Mouse (Mus musculus): ENCODE data around the gene Cers3. TPM values are rescaled to one million over a fixed set of nuclear protein-coding genes. Genes with fewer than 3 reads are reported as not detected.

Cers3 gene
- polyA plus RNA-seq, 1 experiment from 2014 or later, result 0.16 TPM

GRCm38 (mm10) chr7:66840008-66840719 is 96.9 kb downstream of the Cers3 start:
- WGBS, result under 1% methylated on average over 59 of the region's 76 CpGs
- peak overlapping the region; percentile 59 for H3K4me3 ChIP-seq (ENCODE audit: low read depth, low read length)
- peak; percentile 64 for TF ChIP-seq CTCF (IDR thresholded peaks at IDR 0.05; ENCODE audit: low read depth)
- H3K27ac ChIP-seq (ENCODE audit: low read depth, low read length), result 0 out of 2 replicates have a peak overlapping the region, but pooled peaks have one; percentile 4
- peak overlapping the region; percentile 48 for H3K9ac ChIP-seq (ENCODE audit: low read depth, low read length)
- peak; percentile 34 for ATAC-seq
- H3K36me3 ChIP-seq (ENCODE audit: control insufficient read depth, insufficient read depth), result no peaks in the 10 kb centered on the region
- H3K4me2 ChIP-seq (replicated peaks; ENCODE audit: low read depth), result peak overlapping the region; percentile 99
- H3K9me3 ChIP-seq (ENCODE audit: control insufficient read depth), result no peaks in the 10 kb centered on the region
- peaks cover 15% of the 10 kb centered on the region for H3K27me3 ChIP-seq (replicated peaks; ENCODE audit: control insufficient read depth, insufficient read depth, low read length)
- H3K4me1 ChIP-seq (replicated peaks; ENCODE audit: control insufficient read depth, insufficient read depth, low read length), result peaks cover 5% of the 10 kb centered on the region

GRCm38 (mm10) chr7:66841165-66841564 is 97.9 kb downstream of the Cers3 start:
- H3K27ac ChIP-seq (ENCODE audit: low read depth, low read length), result no peak overlapping the region

GRCm38 (mm10) chr7:66842021-66842420 is 98.7 kb downstream of the Cers3 start:
- H3K4me2 ChIP-seq (replicated peaks; ENCODE audit: low read depth), result no peak overlapping the region

More at GRCm38 (mm10) chr7:66841165-66841564, 97.9 kb downstream of the Cers3 start:
- TF ChIP-seq CTCF (IDR thresholded peaks at IDR 0.05; ENCODE audit: low read depth), result no peak
- H3K4me3 ChIP-seq (ENCODE audit: low read depth, low read length), result no peak overlapping the region
- no peaks in the 10 kb centered on the region for H3K36me3 ChIP-seq (ENCODE audit: control insufficient read depth, insufficient read depth)
- H3K9me3 ChIP-seq (ENCODE audit: control insufficient read depth), result no peaks in the 10 kb centered on the region
- H3K27me3 ChIP-seq (replicated peaks; ENCODE audit: control insufficient read depth, insufficient read depth, low read length), result peaks cover 15% of the 10 kb centered on the region
- no peak for ATAC-seq
- no peak overlapping the region; the same call in 1 of the 2 replicates for H3K4me2 ChIP-seq (replicated peaks; ENCODE audit: low read depth)
- WGBS, result 84% methylated on average over 7 of the region's 7 CpGs
- H3K4me1 ChIP-seq (replicated peaks; ENCODE audit: control insufficient read depth, insufficient read depth, low read length), result peaks cover 5% of the 10 kb centered on the region
- H3K9ac ChIP-seq (ENCODE audit: low read depth, low read length), result no peak overlapping the region

GRCm38 (mm10) chr7:66843846-66844245 is 100.5 kb downstream of the Cers3 start:
- no peak for ATAC-seq
- 60% methylated on average over 2 of the region's 2 CpGs for WGBS
- H3K4me3 ChIP-seq (ENCODE audit: low read depth, low read length), result no peak overlapping the region
- H3K27me3 ChIP-seq (replicated peaks; ENCODE audit: control insufficient read depth, insufficient read depth, low read length), result peaks cover 15% of the 10 kb centered on the region
- H3K9ac ChIP-seq (ENCODE audit: low read depth, low read length), result no peak overlapping the region
- no peak overlapping the region for H3K4me2 ChIP-seq (replicated peaks; ENCODE audit: low read depth)
- no peaks in the 10 kb centered on the region for H3K9me3 ChIP-seq (ENCODE audit: control insufficient read depth)
- H3K4me1 ChIP-seq (replicated peaks; ENCODE audit: control insufficient read depth, insufficient read depth, low read length), result peaks cover 5% of the 10 kb centered on the region
- H3K36me3 ChIP-seq (ENCODE audit: control insufficient read depth, insufficient read depth), result no peaks in the 10 kb centered on the region
- no peak for TF ChIP-seq CTCF (IDR thresholded peaks at IDR 0.05; ENCODE audit: low read depth)
- no peak overlapping the region for H3K27ac ChIP-seq (ENCODE audit: low read depth, low read length)

More at GRCm38 (mm10) chr7:66842021-66842420, 98.7 kb downstream of the Cers3 start:
- Histone ChIP-seq H3K27ac (ENCODE audit: low read depth, low read length) (no peak overlapping the region), H3K4me3 (ENCODE audit: low read depth, low read length) (no peak overlapping the region), H3K9me3 (ENCODE audit: control insufficient read depth) (no peaks in the 10 kb centered on the region), H3K9ac (ENCODE audit: low read depth, low read length) (no peak overlapping the region), H3K4me1 (replicated peaks; ENCODE audit: control insufficient read depth, insufficient read depth, low read length) (peaks cover 5% of the 10 kb centered on the region), H3K36me3 (ENCODE audit: control insufficient read depth, insufficient read depth) (no peaks in the 10 kb centered on the region), H3K27me3 (replicated peaks; ENCODE audit: control insufficient read depth, insufficient read depth, low read length) (peaks cover 15% of the 10 kb centered on the region)
- TF ChIP-seq CTCF (IDR thresholded peaks at IDR 0.05; ENCODE audit: low read depth), result peak; percentile 85
- 38% methylated on average over 10 of the region's 10 CpGs for WGBS
- no peak for ATAC-seq

- WGBS, result 72% methylated on average over 6 of the region's 6 CpGs
- no peak for ATAC-seq
- TF ChIP-seq CTCF (IDR thresholded peaks at IDR 0.05; ENCODE audit: low read depth), result no peak
- H3K4me3 ChIP-seq (ENCODE audit: low read depth, low read length), result no peak overlapping the region
- no peaks in the 10 kb centered on the region for H3K9me3 ChIP-seq (ENCODE audit: control insufficient read depth)
- H3K4me1 ChIP-seq (replicated peaks; ENCODE audit: control insufficient read depth, insufficient read depth, low read length), result no peaks in the 10 kb centered on the region
- H3K9ac ChIP-seq (ENCODE audit: low read depth, low read length), result no peak overlapping the region
- H3K27me3 ChIP-seq (replicated peaks; ENCODE audit: control insufficient read depth, insufficient read depth, low read length), result peaks cover 6% of the 10 kb centered on the region; the same call in 1 of the 2 replicates
- H3K27ac ChIP-seq (ENCODE audit: low read depth, low read length), result no peak overlapping the region
- no peaks in the 10 kb centered on the region for H3K36me3 ChIP-seq (ENCODE audit: control insufficient read depth, insufficient read depth)
- no peak overlapping the region for H3K4me2 ChIP-seq (replicated peaks; ENCODE audit: low read depth)
These were observed 103.3 kb downstream of the Cers3 start for GRCm38 (mm10) chr7:66846582-66846981.

GRCm38 (mm10) chr7:66847299-66847698 is 104.0 kb downstream of the Cers3 start:
- H3K4me1 ChIP-seq (replicated peaks; ENCODE audit: control insufficient read depth, insufficient read depth, low read length), result no peaks in the 10 kb centered on the region
- H3K9ac ChIP-seq (ENCODE audit: low read depth, low read length), result no peak overlapping the region
- H3K27me3 ChIP-seq (replicated peaks; ENCODE audit: control insufficient read depth, insufficient read depth, low read length), result 0 out of 2 replicates have a peak, but pooled peaks cover under 1% of the 10 kb centered on the region
- ATAC-seq, result no peak
- TF ChIP-seq CTCF (IDR thresholded peaks at IDR 0.05; ENCODE audit: low read depth), result no peak
- no peak overlapping the region for H3K4me3 ChIP-seq (ENCODE audit: low read depth, low read length)
- H3K9me3 ChIP-seq (ENCODE audit: control insufficient read depth), result no peaks in the 10 kb centered on the region
- H3K4me2 ChIP-seq (replicated peaks; ENCODE audit: low read depth), result no peak overlapping the region
- 63% methylated on average over 9 of the region's 9 CpGs for WGBS
- H3K27ac ChIP-seq (ENCODE audit: low read depth, low read length), result no peak overlapping the region
- no peaks in the 10 kb centered on the region for H3K36me3 ChIP-seq (ENCODE audit: control insufficient read depth, insufficient read depth)

Measured in intestine, postnatal 0 days (tissue).